Mouse (Mus musculus): ENCODE results near the gene Ltc4s. TPM values are rescaled to one million over a fixed set of nuclear protein-coding genes. Genes with fewer than 3 reads are reported as not detected.

The Ltc4s gene
- polyA plus RNA-seq, 1 experiment = 9.0 TPM

GRCm38 (mm10) chr11:50233993-50234392, 4.4 kb downstream of the Ltc4s start:
- Histone ChIP-seq H3K27me3 (ENCODE audit: control insufficient read depth, insufficient read depth, low read length) (no peaks in the 10 kb centered on the region), H3K4me3 (replicated peaks; ENCODE audit: insufficient read depth, low read depth, low read length) (no peak overlapping the region), H3K27ac (ENCODE audit: insufficient read depth, low read length) (no peak overlapping the region), H3K4me1 (ENCODE audit: control insufficient read depth, insufficient read depth, low read length) (peaks cover 24% of the 10 kb centered on the region)
- 86% methylated on average over 11 of the region's 11 CpGs for WGBS
- peak in 1 of 2 experiments; percentile 17 for DNase-seq
- TF ChIP-seq POLR2A (IDR thresholded peaks at IDR 0.05; ENCODE audit: borderline replicate concordance, insufficient read depth, low read length) = no peak

DNA sequence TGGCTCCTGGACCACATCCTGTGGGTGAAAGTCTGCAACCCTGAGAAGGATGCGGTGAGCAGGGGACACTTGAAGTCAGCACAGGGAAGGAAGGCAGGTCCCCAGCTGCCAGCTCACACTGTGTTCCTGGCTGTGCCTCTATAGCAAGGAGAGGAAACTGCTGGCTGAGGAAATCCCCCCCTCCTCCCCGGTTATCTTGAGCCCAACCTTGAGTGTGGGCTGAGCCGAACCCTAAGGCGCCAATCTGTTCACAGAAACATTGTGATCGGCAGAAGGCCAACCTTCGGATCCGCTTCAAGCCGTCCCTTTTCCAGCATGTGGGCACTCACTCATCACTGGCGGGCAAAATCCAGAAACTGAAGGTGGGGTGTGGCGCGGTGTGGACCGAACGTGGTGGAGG, 5.4 kb downstream of the Ltc4s start:
- H3K27me3 ChIP-seq (ENCODE audit: control insufficient read depth, insufficient read depth, low read length) = no peaks in the 10 kb centered on the region
- H3K4me3 ChIP-seq (replicated peaks; ENCODE audit: insufficient read depth, low read depth, low read length) = no peak overlapping the region
- H3K27ac ChIP-seq (ENCODE audit: insufficient read depth, low read length) = no peak overlapping the region
- WGBS = 81% methylated on average over 13 of the region's 13 CpGs
- no peak for TF ChIP-seq POLR2A (IDR thresholded peaks at IDR 0.05; ENCODE audit: borderline replicate concordance, insufficient read depth, low read length)
- no peak for TF ChIP-seq CTCF (IDR thresholded peaks at IDR 0.05; ENCODE audit: borderline replicate concordance, insufficient read depth, low read depth, low read length)
- peaks cover 33% of the 10 kb centered on the region for H3K4me1 ChIP-seq (ENCODE audit: control insufficient read depth, insufficient read depth, low read length)
- DNase-seq = no peak

DNA sequence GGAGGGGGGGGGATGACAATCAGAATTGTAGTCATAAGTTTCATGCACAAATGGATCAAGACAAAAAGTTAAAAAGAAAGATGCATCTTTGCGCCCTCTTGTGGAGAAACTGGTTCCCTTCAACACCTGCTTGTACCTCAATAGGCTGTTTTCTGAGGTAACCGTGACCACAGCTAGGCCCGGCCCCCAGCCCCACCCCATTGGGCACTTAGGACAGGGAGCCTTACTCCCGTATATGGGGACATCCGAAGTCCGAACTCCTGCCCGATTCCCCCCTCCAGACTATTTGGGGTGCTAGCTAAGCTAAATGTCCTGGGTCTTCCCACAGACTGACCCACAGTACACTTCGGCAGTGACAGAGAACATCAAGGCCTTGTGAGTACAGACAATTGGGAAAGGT, 7.0 kb downstream of the Ltc4s start:
- TF ChIP-seq POLR2A (IDR thresholded peaks at IDR 0.05; ENCODE audit: borderline replicate concordance, insufficient read depth, low read length) = no peak
- TF ChIP-seq CTCF (IDR thresholded peaks at IDR 0.05; ENCODE audit: borderline replicate concordance, insufficient read depth, low read depth, low read length) = peak; percentile 57; the same call in 1 of the 2 replicates
- DNase-seq = peak; percentile 67 to 72
- Histone ChIP-seq H3K27ac (ENCODE audit: insufficient read depth, low read length) (no peak overlapping the region), H3K4me3 (replicated peaks; ENCODE audit: insufficient read depth, low read depth, low read length) (no peak overlapping the region), H3K27me3 (ENCODE audit: control insufficient read depth, insufficient read depth, low read length) (no peaks in the 10 kb centered on the region), H3K4me1 (ENCODE audit: control insufficient read depth, insufficient read depth, low read length) (peaks cover 40% of the 10 kb centered on the region)
- 23% methylated on average over 8 of the region's 8 CpGs for WGBS

DNA sequence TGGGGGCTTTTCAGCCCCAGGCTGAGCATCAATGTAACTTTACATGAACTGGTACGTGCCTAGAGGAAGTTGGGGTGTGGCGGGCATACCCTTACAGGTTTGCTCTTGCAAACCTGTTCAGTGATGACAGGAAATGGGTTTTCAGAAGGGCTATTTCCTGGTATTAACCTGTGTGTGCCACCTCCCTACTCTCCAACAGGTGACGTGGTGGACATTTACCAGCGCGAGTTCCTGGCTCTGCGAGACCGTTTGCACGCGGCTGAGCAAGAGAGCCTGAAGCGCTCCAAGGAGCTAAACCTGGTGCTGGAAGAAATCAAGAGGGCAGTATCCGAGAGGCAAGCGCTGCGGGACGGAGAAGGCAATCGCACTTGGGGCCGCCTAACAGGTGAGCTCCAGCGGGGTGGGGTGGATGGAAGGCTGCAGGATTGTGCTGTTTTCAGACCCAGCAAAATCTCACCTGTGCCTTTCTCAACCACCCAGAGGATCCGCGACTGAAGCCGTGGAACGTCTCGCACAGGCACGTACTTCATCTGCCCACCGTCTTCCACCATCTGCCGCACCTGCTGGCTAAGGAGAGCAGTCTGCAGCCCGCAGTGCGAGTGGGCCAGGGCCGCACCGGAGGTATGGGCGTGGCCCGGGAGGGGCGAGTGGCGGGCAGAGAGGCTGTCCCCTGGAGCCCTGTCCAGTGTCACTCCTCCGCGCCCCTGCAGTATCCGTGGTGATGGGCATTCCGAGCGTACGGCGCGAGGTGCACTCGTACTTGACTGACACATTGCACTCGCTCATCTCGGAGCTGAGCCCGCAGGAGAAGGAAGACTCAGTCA, 7.7 kb downstream of the Ltc4s start:
- TF ChIP-seq CTCF (IDR thresholded peaks at IDR 0.05; ENCODE audit: borderline replicate concordance, insufficient read depth, low read depth, low read length) (no peak), POLR2A (IDR thresholded peaks at IDR 0.05; ENCODE audit: borderline replicate concordance, insufficient read depth, low read length) (no peak)
- Histone ChIP-seq H3K4me3 (replicated peaks; ENCODE audit: insufficient read depth, low read depth, low read length) (no peak overlapping the region), H3K27ac (ENCODE audit: insufficient read depth, low read length) (no peak overlapping the region), H3K27me3 (ENCODE audit: control insufficient read depth, insufficient read depth, low read length) (no peaks in the 10 kb centered on the region), H3K4me1 (ENCODE audit: control insufficient read depth, insufficient read depth, low read length) (peaks cover 34% of the 10 kb centered on the region)
- WGBS = 40% methylated on average over 45 of the region's 45 CpGs
- peak in 1 of 2 experiments; percentile 55 for DNase-seq

DNA sequence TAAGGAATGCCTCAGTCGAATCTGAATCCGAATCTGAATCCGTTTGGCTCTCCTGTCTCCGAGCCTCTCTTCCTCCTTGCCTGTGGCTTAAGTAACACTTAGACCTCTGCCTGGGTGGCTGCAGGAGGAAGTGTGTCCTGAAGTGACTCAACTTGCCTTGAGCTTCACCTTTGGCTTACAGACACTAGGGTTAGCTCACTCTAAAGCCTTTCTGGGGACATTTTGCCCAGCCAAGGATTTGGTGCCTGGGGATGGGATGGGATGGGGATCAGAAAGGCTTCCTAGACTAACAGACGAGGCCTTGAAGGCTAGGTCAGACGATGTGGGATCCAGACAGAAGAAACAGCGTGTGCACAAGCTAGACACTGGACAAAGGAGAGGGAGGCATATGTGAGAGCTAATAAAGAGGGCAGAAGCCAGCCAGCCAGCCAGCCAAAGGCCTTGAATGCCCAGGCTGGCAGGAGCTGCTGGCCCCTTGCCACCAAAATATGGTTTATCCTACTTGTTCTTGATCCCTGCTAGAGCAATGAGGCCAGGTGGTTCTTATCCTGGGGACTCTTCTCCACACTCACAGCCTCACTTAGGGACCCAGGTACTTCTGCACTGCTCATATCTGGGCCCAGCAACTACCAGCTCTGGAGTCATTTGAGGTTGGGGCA, 9.0 kb downstream of the Ltc4s start:
- peaks cover 34% of the 10 kb centered on the region for H3K4me1 ChIP-seq (ENCODE audit: control insufficient read depth, insufficient read depth, low read length)
- no peak for TF ChIP-seq CTCF (IDR thresholded peaks at IDR 0.05; ENCODE audit: borderline replicate concordance, insufficient read depth, low read depth, low read length)
- TF ChIP-seq POLR2A (IDR thresholded peaks at IDR 0.05; ENCODE audit: borderline replicate concordance, insufficient read depth, low read length) = no peak; the same call in 1 of the 2 replicates
- no peaks in the 10 kb centered on the region for H3K27me3 ChIP-seq (ENCODE audit: control insufficient read depth, insufficient read depth, low read length)
- peak; percentile 90 to 95 for DNase-seq
- peak overlapping the region; percentile 60 for H3K27ac ChIP-seq (ENCODE audit: insufficient read depth, low read length)
- no peak overlapping the region for H3K4me3 ChIP-seq (replicated peaks; ENCODE audit: insufficient read depth, low read depth, low read length)
- 13% methylated on average over 7 of the region's 7 CpGs for WGBS

- 24% methylated on average over 3 of the region's 3 CpGs for WGBS
- no peak for TF ChIP-seq POLR2A (IDR thresholded peaks at IDR 0.05; ENCODE audit: borderline replicate concordance, insufficient read depth, low read length)
- TF ChIP-seq CTCF (IDR thresholded peaks at IDR 0.05; ENCODE audit: borderline replicate concordance, insufficient read depth, low read depth, low read length) = no peak
Observed at GRCm38 (mm10) chr11:50228772-50229171, 9.6 kb downstream of the Ltc4s start.

GRCm38 (mm10) chr11:50227736-50228135, 10.7 kb downstream of the Ltc4s start:
- 8% methylated on average over 4 of the region's 4 CpGs for WGBS
- DNase-seq = peak; percentile 81 to 90
- Histone ChIP-seq H3K27ac (ENCODE audit: insufficient read depth, low read length) (peak overlapping the region; percentile 91; the same call in 1 of the 2 replicates), H3K4me1 (ENCODE audit: control insufficient read depth, insufficient read depth, low read length) (peaks cover 39% of the 10 kb centered on the region), H3K4me3 (replicated peaks; ENCODE audit: insufficient read depth, low read depth, low read length) (peak overlapping the region; percentile 21), H3K27me3 (ENCODE audit: control insufficient read depth, insufficient read depth, low read length) (no peaks in the 10 kb centered on the region)
- no peak for TF ChIP-seq CTCF (IDR thresholded peaks at IDR 0.05; ENCODE audit: borderline replicate concordance, insufficient read depth, low read depth, low read length)
- no peak for TF ChIP-seq POLR2A (IDR thresholded peaks at IDR 0.05; ENCODE audit: borderline replicate concordance, insufficient read depth, low read length)

More at GRCm38 (mm10) chr11:50228772-50229171, 9.6 kb downstream of the Ltc4s start:
- peak overlapping the region; percentile 23 for H3K4me3 ChIP-seq (replicated peaks; ENCODE audit: insufficient read depth, low read depth, low read length)
- H3K27me3 ChIP-seq (ENCODE audit: control insufficient read depth, insufficient read depth, low read length) = no peaks in the 10 kb centered on the region
- peak; percentile 70 to 74 for DNase-seq
- H3K27ac ChIP-seq (ENCODE audit: insufficient read depth, low read length) = peak overlapping the region; percentile 60
- peaks cover 39% of the 10 kb centered on the region for H3K4me1 ChIP-seq (ENCODE audit: control insufficient read depth, insufficient read depth, low read length)

Measured in cerebellum, adult 2 months (tissue).